Mouse (Mus musculus): ENCODE measurements around the gene Unc5c. TPM values are rescaled to one million over a fixed set of nuclear protein-coding genes. Genes with fewer than 3 reads are reported as not detected.

Unc5c gene
- total and polyA plus RNA-seq, 3 experiments: not detected

- H3K4me2 ChIP-seq (ENCODE audit: insufficient read depth, low read depth, poor library complexity, severe bottlenecking): no peak overlapping the region
- in situ Hi-C loops (cut with MboI; ENCODE audit: low pct_ligation_motif_present, low pct_unique_long_range_greater_than_20kb, low sequenced_read_pairs): no loop called here
- TF ChIP-seq USF1 (IDR thresholded peaks at IDR 0.05; ENCODE audit: low read depth, low read length): no peak
- no peak for TF ChIP-seq ZKSCAN1 (IDR thresholded peaks at IDR 0.05; ENCODE audit: borderline replicate concordance, low read depth, low read length)
- TF ChIP-seq POLR2AphosphoS2 (IDR thresholded peaks at IDR 0.05; ENCODE audit: low read depth, low read length): no peak
- no peak for TF ChIP-seq MXI1 (IDR thresholded peaks at IDR 0.05; ENCODE audit: low read depth, low read length)
- no peak for TF ChIP-seq IRF4 (IDR thresholded peaks at IDR 0.05; ENCODE audit: low read depth, low read length)
- no peak for TF ChIP-seq ZC3H11A (IDR thresholded peaks at IDR 0.05; ENCODE audit: low read depth, low read length)
- no peak for TF ChIP-seq POLR2A (IDR thresholded peaks at IDR 0.05; ENCODE audit: low read depth, low read length)
- TF ChIP-seq JUN (IDR thresholded peaks at IDR 0.05; ENCODE audit: insufficient read depth, low read depth, low read length): no peak
- no peak for TF ChIP-seq USF2 (conservative IDR thresholded peaks at IDR 0.05; ENCODE audit: low read depth, low read length)
- no peak for TF ChIP-seq UBTF (IDR thresholded peaks at IDR 0.05; ENCODE audit: low read depth, low read length)
- TF ChIP-seq E2F4 (IDR thresholded peaks at IDR 0.05; ENCODE audit: insufficient replicate concordance, low read depth, low read length): no peak
- no peak for TF ChIP-seq TBP (conservative IDR thresholded peaks at IDR 0.05; ENCODE audit: low read depth, low read length)
- no peak for TF ChIP-seq JUND (conservative IDR thresholded peaks at IDR 0.05; ENCODE audit: low read depth, low read length)
- no peak for TF ChIP-seq GABPA (IDR thresholded peaks at IDR 0.05; ENCODE audit: insufficient replicate concordance, low read depth, low read length)
- TF ChIP-seq ZNF384 (IDR thresholded peaks at IDR 0.05; ENCODE audit: low read depth, low read length): no peak
- peaks cover 0 to 6% of the 10 kb centered on the region in 2 experiments; a peak in 2 of 4 replicates for H3K4me1 ChIP-seq (ENCODE audit: control insufficient read depth in 1 of 2, insufficient read depth in 2 of 2)
- no peaks in the 10 kb centered on the region for H3K79me2 ChIP-seq (replicated peaks; ENCODE audit: control insufficient read depth, extremely low read depth, insufficient read depth, poor library complexity, severe bottlenecking)
- H3K4me3 ChIP-seq (replicated peaks in 1 of 3; ENCODE audit: low read depth in 2 of 3, low read length in 2 of 3, poor library complexity in 1 of 3): no peak overlapping the region
- H3K9ac ChIP-seq (ENCODE audit: insufficient read depth, low read depth): no peak overlapping the region
- no peaks in the 10 kb centered on the region for H3K9me3 ChIP-seq (replicated peaks; ENCODE audit: low read length)
- DNase-seq (ENCODE audit: extremely low read depth): no peak
- H3K27ac ChIP-seq (ENCODE audit: insufficient read depth, low read depth): no peak overlapping the region
- dilution Hi-C loops (cut with MboI; ENCODE audit: extremely low pct_ligation_motif_present, extremely low pct_unique_long_range_greater_than_20kb, low sequenced_read_pairs): no loop called here
- H3K27me3 ChIP-seq (replicated peaks): no peaks in the 10 kb centered on the region
- no peaks in the 10 kb centered on the region for H3K36me3 ChIP-seq (replicated peaks in 1 of 2; ENCODE audit: control insufficient read depth in 1 of 2, insufficient read depth in 1 of 2, low read length in 1 of 2)
These were observed 332.8 kb downstream of the Unc5c start for GRCm38 (mm10) chr3:141797789-141798188.

- H3K27me3 ChIP-seq (replicated peaks): no peaks in the 10 kb centered on the region
- peak overlapping the region; percentile 16; the same call in 1 of the 2 replicates for H3K9ac ChIP-seq (ENCODE audit: insufficient read depth, low read depth)
- H3K27ac ChIP-seq (ENCODE audit: insufficient read depth, low read depth): no peak overlapping the region
- in situ Hi-C loops (cut with MboI; ENCODE audit: low pct_ligation_motif_present, low pct_unique_long_range_greater_than_20kb, low sequenced_read_pairs) (no loop called here), dilution Hi-C loops (cut with MboI; ENCODE audit: extremely low pct_ligation_motif_present, extremely low pct_unique_long_range_greater_than_20kb, low sequenced_read_pairs) (no loop called here)
- H3K4me1 ChIP-seq (ENCODE audit: control insufficient read depth in 1 of 2, insufficient read depth in 2 of 2): no peaks in the 10 kb centered on the region
- no peak overlapping the region for H3K4me3 ChIP-seq (replicated peaks in 1 of 3; ENCODE audit: low read depth in 2 of 3, low read length in 2 of 3, poor library complexity in 1 of 3)
- H3K36me3 ChIP-seq (replicated peaks in 1 of 2; ENCODE audit: control insufficient read depth in 1 of 2, insufficient read depth in 1 of 2, low read length in 1 of 2): no peaks in the 10 kb centered on the region
- no peak for DNase-seq (ENCODE audit: extremely low read depth)
- H3K4me2 ChIP-seq (ENCODE audit: insufficient read depth, low read depth, poor library complexity, severe bottlenecking): no peak overlapping the region
- no peaks in the 10 kb centered on the region for H3K79me2 ChIP-seq (replicated peaks; ENCODE audit: control insufficient read depth, extremely low read depth, insufficient read depth, poor library complexity, severe bottlenecking)
- no peak for TF ChIP-seq NRF1 (IDR thresholded peaks at IDR 0.05; ENCODE audit: low read depth, low read length)
- no peak for TF ChIP-seq GABPA (IDR thresholded peaks at IDR 0.05; ENCODE audit: insufficient replicate concordance, low read depth, low read length)
- no peak for TF ChIP-seq CHD2 (IDR thresholded peaks at IDR 0.05; ENCODE audit: low read length)
- TF ChIP-seq TCF12 (IDR thresholded peaks at IDR 0.05; ENCODE audit: low read depth, low read length): no peak
- no peak for TF ChIP-seq UBTF (IDR thresholded peaks at IDR 0.05; ENCODE audit: low read depth, low read length)
- no peak for TF ChIP-seq EP300 (IDR thresholded peaks at IDR 0.05; ENCODE audit: low read length)
- no peak for TF ChIP-seq CTCF (conservative IDR thresholded peaks at IDR 0.05 in 1 of 2, IDR thresholded peaks at IDR 0.05 in 1 of 2; ENCODE audit: low read depth in 2 of 2, low read length in 2 of 2)
- no peak for TF ChIP-seq TBP (conservative IDR thresholded peaks at IDR 0.05; ENCODE audit: low read depth, low read length)
- no peak for TF ChIP-seq ZNF384 (IDR thresholded peaks at IDR 0.05; ENCODE audit: low read depth, low read length)
- TF ChIP-seq PAX5 (IDR thresholded peaks at IDR 0.05; ENCODE audit: low read length): no peak
- TF ChIP-seq SMC3 (IDR thresholded peaks at IDR 0.05; ENCODE audit: low read depth, low read length): no peak
- no peak for TF ChIP-seq ELF1 (IDR thresholded peaks at IDR 0.05; ENCODE audit: low read depth, low read length)
- TF ChIP-seq ETS1 (conservative IDR thresholded peaks at IDR 0.05; ENCODE audit: low read depth, low read length): no peak
- no peak for TF ChIP-seq KAT2A (IDR thresholded peaks at IDR 0.05; ENCODE audit: insufficient replicate concordance, low read length)
- TF ChIP-seq POLR2A (IDR thresholded peaks at IDR 0.05; ENCODE audit: low read depth, low read length): no peak
- TF ChIP-seq RCOR1 (conservative IDR thresholded peaks at IDR 0.05; ENCODE audit: low read depth, low read length): no peak
- TF ChIP-seq ZKSCAN1 (IDR thresholded peaks at IDR 0.05; ENCODE audit: borderline replicate concordance, low read depth, low read length): no peak
- H3K9me3 ChIP-seq (replicated peaks; ENCODE audit: low read length): no peaks in the 10 kb centered on the region
These were observed 339.1 kb downstream of the Unc5c start for GRCm38 (mm10) chr3:141804133-141804532.

All from CH12.LX (cell line).